26 mouse cellular contexts compared by ENCODE assay signal in the genomic region with DNA sequence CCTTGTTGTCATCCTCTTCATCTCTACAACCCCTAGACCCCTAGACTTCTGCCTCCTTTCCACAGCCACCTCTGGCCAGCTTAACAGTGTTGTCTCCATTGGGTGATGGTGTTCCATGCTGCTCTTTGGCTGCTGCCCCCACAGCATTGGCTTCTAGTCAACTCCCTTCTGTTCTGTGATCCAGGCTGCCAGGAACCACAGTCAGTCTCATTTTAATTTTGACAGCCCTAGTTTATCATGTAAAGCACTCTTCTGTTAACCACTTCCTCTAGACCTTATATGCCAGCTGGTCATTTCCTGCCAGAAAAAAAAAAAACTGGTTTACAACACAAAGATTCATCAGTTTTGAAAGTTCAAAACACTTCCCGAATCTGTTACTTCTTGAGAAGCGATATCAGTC.
DNase-seq lines count a peak whose midpoint lies in the region; ATAC-seq and TF ChIP-seq lines count a peak whose summit lies in the region.
"Had no signal": no experiment of that assay in that cellular context is flagged by ENCODE, and none has a peak within 500 bp of the region (broad histone marks: within the 10 kb centered on the region; RNA-seq: fewer than 3 reads in every experiment).

No protein-coding gene starts in this region.

- WGBS in hindbrain, postnatal 0 days: 78% methylated on average over 2 of the region's 2 CpGs
- WGBS in hindbrain, embryonic 14.5 days: 83% methylated on average over 2 of the region's 2 CpGs
- 97% methylated on average over 2 of the region's 2 CpGs for WGBS in midbrain, postnatal 0 days
- 89% methylated on average over 2 of the region's 2 CpGs for WGBS in midbrain, embryonic 13.5 days

- no peak for ATAC-seq in hindbrain, postnatal 0 days
- no peak for ATAC-seq in hindbrain, embryonic 14.5 days (ENCODE audit: low FRiP score)
- no peak for ATAC-seq in midbrain, postnatal 0 days (ENCODE audit: low FRiP score)
- ATAC-seq in midbrain, embryonic 13.5 days: no peak
- ATAC-seq: hindbrain, embryonic 16.5 days; intestine, embryonic 16.5 days had no signal

- H3K27me3 ChIP-seq in hindbrain, postnatal 0 days (ENCODE audit: insufficient read depth, low read length): no peaks in the 10 kb centered on the region
- no peaks in the 10 kb centered on the region for H3K27me3 ChIP-seq in hindbrain, embryonic 14.5 days (ENCODE audit: control insufficient read depth, insufficient read depth, low read length)
- no peaks in the 10 kb centered on the region for H3K27me3 ChIP-seq in midbrain, postnatal 0 days (ENCODE audit: insufficient read depth, low read length)
- H3K27me3 ChIP-seq in midbrain, embryonic 13.5 days: no peaks in the 10 kb centered on the region
- H3K27me3 ChIP-seq: kidney, embryonic 15.5 days; limb, embryonic 15.5 days; megakaryocyte, embryonic 14.5 days; neural tube, embryonic 12.5 days had no signal

- H3K4me3 ChIP-seq in hindbrain, postnatal 0 days (ENCODE audit: low read length): no peak overlapping the region
- H3K4me3 ChIP-seq in hindbrain, embryonic 14.5 days (replicated peaks; ENCODE audit: low read length): no peak overlapping the region
- no peak overlapping the region for H3K4me3 ChIP-seq in midbrain, postnatal 0 days (ENCODE audit: low read depth, low read length)
- H3K4me3 ChIP-seq in midbrain, embryonic 13.5 days (replicated peaks): no peak overlapping the region
- H3K4me3 ChIP-seq: embryonic facial prominence, embryonic 10.5 days; gastrocnemius, adult 2 months; heart, embryonic 10.5 days; kidney, embryonic 15.5 days; left cerebral cortex, adult 2 months; limb, embryonic 15.5 days; megakaryocyte, embryonic 14.5 days; neural tube, embryonic 12.5 days had no signal

- H3K4me2 ChIP-seq in hindbrain, postnatal 0 days (ENCODE audit: low read depth, low read length): no peak overlapping the region
- H3K4me2 ChIP-seq in hindbrain, embryonic 14.5 days (replicated peaks): no peak overlapping the region
- H3K4me2 ChIP-seq in midbrain, postnatal 0 days (ENCODE audit: low read depth, low read length, poor library complexity, severe bottlenecking): no peak overlapping the region
- H3K4me2 ChIP-seq in midbrain, embryonic 13.5 days (replicated peaks): no peak overlapping the region
- H3K4me2 ChIP-seq: kidney, embryonic 15.5 days; limb, embryonic 15.5 days; neural tube, embryonic 12.5 days had no signal

- H3K4me1 ChIP-seq in hindbrain, postnatal 0 days (ENCODE audit: insufficient read depth, low read length): no peaks in the 10 kb centered on the region
- H3K4me1 ChIP-seq in hindbrain, embryonic 14.5 days (replicated peaks; ENCODE audit: control insufficient read depth, insufficient read depth, low read length): no peaks in the 10 kb centered on the region
- H3K4me1 ChIP-seq in midbrain, postnatal 0 days (ENCODE audit: insufficient read depth, low read length): no peaks in the 10 kb centered on the region
- no peaks in the 10 kb centered on the region for H3K4me1 ChIP-seq in midbrain, embryonic 13.5 days (replicated peaks)
- H3K4me1 ChIP-seq: embryonic facial prominence, embryonic 10.5 days; heart, embryonic 10.5 days; kidney, embryonic 15.5 days; limb, embryonic 15.5 days; megakaryocyte, embryonic 14.5 days; neural tube, embryonic 12.5 days had no signal

- TF ChIP-seq CTCF in hindbrain, postnatal 0 days (IDR thresholded peaks at IDR 0.05; ENCODE audit: low read depth): no peak
- TF ChIP-seq CTCF in midbrain, postnatal 0 days (IDR thresholded peaks at IDR 0.05): no peak

- H3K9me3 ChIP-seq in hindbrain, postnatal 0 days (ENCODE audit: low read length): no peaks in the 10 kb centered on the region
- H3K9me3 ChIP-seq in hindbrain, embryonic 14.5 days (ENCODE audit: control insufficient read depth, low read length): no peaks in the 10 kb centered on the region
- H3K9me3 ChIP-seq in midbrain, postnatal 0 days (ENCODE audit: low read length): no peaks in the 10 kb centered on the region
- H3K9me3 ChIP-seq in midbrain, embryonic 13.5 days: no peaks in the 10 kb centered on the region
- H3K9me3 ChIP-seq: embryonic facial prominence, embryonic 10.5 days; heart, embryonic 10.5 days; kidney, embryonic 15.5 days; limb, embryonic 15.5 days; neural tube, embryonic 12.5 days had no signal

- DNase-seq in cerebellum, adult 9-10 months: peak; percentile 2
- no peak for DNase-seq in cerebellum, adult 11 months
- peak; percentile 57 for DNase-seq in hindbrain, postnatal 0 days (ENCODE audit: low spot score)
- DNase-seq in hindbrain, embryonic 14.5 days (ENCODE audit: low spot score): no peak
- peak; percentile 46 for DNase-seq in midbrain, postnatal 0 days (ENCODE audit: low spot score)
- peak; percentile 39 to 46 for DNase-seq in layer of hippocampus, postnatal 10 days (ENCODE audit: low spot score in 2 of 2)
- no peak for DNase-seq in heart, adult 9 months (ENCODE audit: low spot score in 2 of 2)
- DNase-seq: adrenal gland, postnatal 10 days; gastrocnemius, adult 2 months; heart, postnatal 4 days; kidney, postnatal 4 days; lung, postnatal 14 days; midbrain, embryonic 14.5 days; thymus, adult 18-20 months; thymus, postnatal 36 days had no signal

- H3K27ac ChIP-seq in hindbrain, postnatal 0 days: no peak overlapping the region
- H3K27ac ChIP-seq in hindbrain, embryonic 14.5 days: no peak overlapping the region
- no peak overlapping the region for H3K27ac ChIP-seq in midbrain, postnatal 0 days (ENCODE audit: low read depth, low read length)
- H3K27ac ChIP-seq in midbrain, embryonic 13.5 days: no peak overlapping the region
- H3K27ac ChIP-seq: embryonic facial prominence, embryonic 10.5 days; gastrocnemius, adult 2 months; heart, embryonic 10.5 days; kidney, embryonic 15.5 days; left cerebral cortex, adult 2 months; limb, embryonic 15.5 days; liver, embryonic 14.5 days; neural tube, embryonic 12.5 days had no signal

- no peak overlapping the region for H3K9ac ChIP-seq in hindbrain, postnatal 0 days (replicated peaks; ENCODE audit: low read length)
- no peak overlapping the region for H3K9ac ChIP-seq in hindbrain, embryonic 14.5 days
- no peak overlapping the region for H3K9ac ChIP-seq in midbrain, postnatal 0 days (replicated peaks; ENCODE audit: low read length, poor library complexity, severe bottlenecking)
- no peak overlapping the region for H3K9ac ChIP-seq in midbrain, embryonic 13.5 days (replicated peaks)
- H3K9ac ChIP-seq: kidney, embryonic 15.5 days; limb, embryonic 15.5 days; liver, embryonic 14.5 days; neural tube, embryonic 12.5 days had no signal

- no peaks in the 10 kb centered on the region for H3K36me3 ChIP-seq in hindbrain, postnatal 0 days (ENCODE audit: insufficient read depth, low read length)
- no peaks in the 10 kb centered on the region for H3K36me3 ChIP-seq in hindbrain, embryonic 14.5 days (replicated peaks; ENCODE audit: control insufficient read depth, insufficient read depth)
- no peaks in the 10 kb centered on the region for H3K36me3 ChIP-seq in midbrain, postnatal 0 days (ENCODE audit: insufficient read depth, low read length)
- H3K36me3 ChIP-seq in midbrain, embryonic 13.5 days: no peaks in the 10 kb centered on the region
- H3K36me3 ChIP-seq: embryonic facial prominence, embryonic 10.5 days; heart, embryonic 10.5 days; kidney, embryonic 15.5 days; limb, embryonic 15.5 days; neural tube, embryonic 12.5 days had no signal

Comparison
In these comparisons a context has a peak if more than half of its experiments do, and no peak if none do; other contexts are left out.
1. DNase-seq: peak in cerebellum, adult 9-10 months (single experiment), hindbrain, postnatal 0 days (single experiment), midbrain, postnatal 0 days (single experiment) and layer of hippocampus, postnatal 10 days (2 of 2); none in cerebellum, adult 11 months (single experiment), hindbrain, embryonic 14.5 days (single experiment) and heart, adult 9 months (0 of 2).